Mouse (Mus musculus) heart, postnatal 0 days (tissue): ENCODE data around the gene St3gal4.

Experiments used
- CTCF ChIP-seq: IDR thresholded peaks from 2 replicates; pipeline ENCODE4 v1.5.1; 2016; ENCODE audit warnings: antibody characterized with exemption, control low read depth, low read depth
- EP300 ChIP-seq: IDR thresholded peaks from 2 replicates; pipeline ENCODE4 v1.6.1; 2016; ENCODE audit warnings: antibody characterized with exemption, low read depth

- TF ChIP-seq CTCF (no peak), EP300 (no peak)
These were observed 61.4 kb downstream of the St3gal4 start for GRCm38 (mm10) chr9:35057631-35058030.
